Comparison of ENCODE assay signal across 8 mouse cellular contexts in the genomic region with DNA sequence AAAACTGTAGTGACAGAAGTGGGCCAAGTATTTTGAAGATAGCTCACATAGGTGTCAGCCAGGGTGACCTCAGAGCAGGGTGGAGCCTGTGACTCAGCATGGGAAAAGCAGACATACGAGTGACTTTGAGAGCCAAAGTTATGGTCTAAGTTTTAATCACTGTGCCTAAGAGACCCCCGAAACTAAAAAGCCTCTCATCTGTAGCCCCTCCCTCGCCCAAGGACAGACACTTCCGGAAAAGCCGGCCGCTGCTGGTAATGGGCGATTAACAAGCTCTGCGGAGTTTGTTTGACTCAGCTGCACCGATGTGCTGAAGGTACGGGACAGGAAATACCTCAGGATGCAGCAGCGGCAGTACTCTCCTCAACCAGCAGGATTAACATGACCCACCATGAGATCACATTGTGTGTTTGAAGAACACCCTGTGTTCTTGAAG.
DNase-seq lines count a peak whose midpoint lies in the region; ATAC-seq lines count a peak whose summit lies in the region.

No protein-coding gene starts in this region.

- no peak overlapping the region; the same call in 1 of the 2 replicates for H3K4me3 ChIP-seq in heart, embryonic 10.5 days
- H3K4me3 ChIP-seq in lung, embryonic 16.5 days (ENCODE audit: low read length): no peak overlapping the region

- peak overlapping the region; percentile 22 for H3K4me2 ChIP-seq in lung, embryonic 16.5 days (ENCODE audit: low read depth, low read length)

- no peaks in the 10 kb centered on the region for H3K36me3 ChIP-seq in heart, embryonic 10.5 days
- no peaks in the 10 kb centered on the region for H3K36me3 ChIP-seq in lung, embryonic 16.5 days (ENCODE audit: control insufficient read depth, insufficient read depth, low read length)

- no peaks in the 10 kb centered on the region for H3K9me3 ChIP-seq in heart, embryonic 10.5 days
- H3K9me3 ChIP-seq in lung, embryonic 16.5 days (ENCODE audit: control insufficient read depth, low read length): no peaks in the 10 kb centered on the region

- WGBS in heart, embryonic 10.5 days: 54% methylated on average over 11 of the region's 11 CpGs
- WGBS in lung, embryonic 16.5 days: 48% methylated on average over 11 of the region's 11 CpGs

- no peak overlapping the region for H3K9ac ChIP-seq in lung, embryonic 16.5 days (ENCODE audit: low read length)

- H3K27me3 ChIP-seq in heart, embryonic 10.5 days (ENCODE audit: insufficient read depth, poor library complexity, severe bottlenecking): no peaks in the 10 kb centered on the region
- no peaks in the 10 kb centered on the region for H3K27me3 ChIP-seq in lung, embryonic 16.5 days (ENCODE audit: control insufficient read depth, insufficient read depth, low read depth, low read length)

- ATAC-seq in CD4-positive, CD25-positive, alpha-beta regulatory T cell, adult 4 months: peak; percentile 85
- no peak for ATAC-seq in lung, embryonic 16.5 days (ENCODE audit: low read depth)

- H3K4me1 ChIP-seq in heart, embryonic 10.5 days: peaks cover 8% of the 10 kb centered on the region; the same call in 1 of the 2 replicates
- peaks cover 10% of the 10 kb centered on the region; the same call in 1 of the 2 replicates for H3K4me1 ChIP-seq in lung, embryonic 16.5 days (replicated peaks; ENCODE audit: control insufficient read depth, insufficient read depth, low read length)

- H3K27ac ChIP-seq in heart, embryonic 10.5 days: 0 out of 2 replicates have a peak overlapping the region, but pooled peaks have one; percentile 10
- peak overlapping the region; percentile 60 for H3K27ac ChIP-seq in lung, embryonic 16.5 days (ENCODE audit: low read length)

- DNase-seq in cerebellum, adult 9-11 months: peak; percentile 30
- no peak for DNase-seq in cerebellum, postnatal 4 days (ENCODE audit: low spot score in 2 of 2)
- DNase-seq in heart, embryonic 10.5 days (ENCODE audit: low spot score): no peak
- peak; percentile 29 for DNase-seq in yolk sac, embryonic 10.5 days (ENCODE audit: low spot score)
- no peak for DNase-seq in right cerebral cortex, adult 18-20 months
- no peak for DNase-seq in right cerebral cortex, postnatal 25 days

Comparison
In these comparisons a context has a peak if more than half of its experiments do, and no peak if none do; other contexts are left out.
1. DNase-seq: peak in cerebellum, adult 9-11 months (single experiment) and yolk sac, embryonic 10.5 days (single experiment); none in cerebellum, postnatal 4 days (0 of 2), heart, embryonic 10.5 days (single experiment), right cerebral cortex, adult 18-20 months (single experiment) and right cerebral cortex, postnatal 25 days (single experiment).